Mouse (Mus musculus) mouse embryonic stem cell (cell line): ENCODE results near the gene Gm2310.
"Not testable (repeated sequence)": the region's sequence is repeated elsewhere in the genome, so short reads cannot be mapped to it uniquely, and the experiment has no call there.

Experiments used
- in situ Hi-C, 2 experiments: fragments of 300-500 bp; cut with MboI; formaldehyde crosslinking; loops; 1 replicate in 1 of 2; 3 replicates in 1 of 2; pipeline ENCODE4 v1.14.3; 2019 to 2020; ENCODE audit warnings: low sequenced_read_pairs in 2 of 2, low pct_unique_long_range_greater_than_20kb in 1 of 2, mixed read lengths in 1 of 2; ENCODE audit not compliant: unreplicated experiment in 1 of 2

The Gm2310 gene

GRCm38 (mm10) chr15:8519853-8520252 lies at the start of gene Gm2310:
Gene Gm2310, minus strand, starts transcription at chr15:8519953.
- in situ Hi-C loops = not testable (repeated sequence)

GRCm38 (mm10) chr15:8568645-8569528 lies 49.1 kb upstream of the Gm2310 start:
- in situ Hi-C loops = no loop called here

GRCm38 (mm10) chr15:8568286-8568644 lies 48.5 kb upstream of the Gm2310 start:
- in situ Hi-C loops = no loop called here

GRCm38 (mm10) chr15:8565416-8565815 lies 45.7 kb upstream of the Gm2310 start:
- in situ Hi-C loops = no loop called here

- in situ Hi-C loops = no loop called here
These were observed 44.6 kb upstream of the Gm2310 start for GRCm38 (mm10) chr15:8564331-8564730.

- in situ Hi-C loops = no loop called here
These were observed 43.9 kb upstream of the Gm2310 start for GRCm38 (mm10) chr15:8563423-8564194.

GRCm38 (mm10) chr15:8562776-8563175 lies 43.0 kb upstream of the Gm2310 start:
- in situ Hi-C loops = no loop called here

- in situ Hi-C loops = no loop called here
These were observed 11.4 kb upstream of the Gm2310 start for GRCm38 (mm10) chr15:8531201-8531600.

GRCm38 (mm10) chr15:8512957-8513356 lies 6.8 kb downstream of the Gm2310 start:
- in situ Hi-C loops = no loop called here

GRCm38 (mm10) chr15:8511861-8512260 lies 7.9 kb downstream of the Gm2310 start:
- in situ Hi-C loops = no loop called here

GRCm38 (mm10) chr15:8502431-8502830 lies 17.3 kb downstream of the Gm2310 start:
- in situ Hi-C loops = no loop called here

- in situ Hi-C loops = no loop called here
These were observed 34.5 kb downstream of the Gm2310 start for GRCm38 (mm10) chr15:8485261-8485660.

GRCm38 (mm10) chr15:8469006-8469575 lies 50.7 kb downstream of the Gm2310 start:
- in situ Hi-C loops = no loop called here
